Mouse (Mus musculus): ENCODE data around the gene Dennd1c.
A peak's percentile ranks its signal among the peaks of the same experiment; 100 is the strongest.

Dennd1c gene

GRCm38 (mm10) chr17:57047406-57047805 lies 30.9 kb downstream of the Dennd1c start:
- no peak for DNase-seq (ENCODE audit: low read depth)

- DNase-seq (ENCODE audit: low read depth): no peak
Measured at GRCm38 (mm10) chr17:57041554-57041953, 36.8 kb downstream of the Dennd1c start, which contains the start of gene Slc25a41. TSS of gene Slc25a41 (minus strand) at chr17:57041654.

GRCm38 (mm10) chr17:57038978-57039377 lies 39.3 kb downstream of the Dennd1c start:
- no peak for DNase-seq (ENCODE audit: low read depth)

GRCm38 (mm10) chr17:57032854-57033253 lies 45.5 kb downstream of the Dennd1c start:
- no peak for DNase-seq (ENCODE audit: low read depth)

GRCm38 (mm10) chr17:57031661-57032420 lies 46.5 kb downstream of the Dennd1c start:
- DNase-seq (ENCODE audit: low read depth): peak; percentile 100

- peak; percentile 53 for DNase-seq (ENCODE audit: low read depth)
Measured at GRCm38 (mm10) chr17:57030931-57031660, 47.2 kb downstream of the Dennd1c start, which contains the start of gene Khsrp. TSS of gene Khsrp (minus strand) at chr17:57031522.

- no peak for DNase-seq (ENCODE audit: low read depth)
Measured at GRCm38 (mm10) chr17:57029691-57030090, 48.6 kb downstream of the Dennd1c start.

GRCm38 (mm10) chr17:57027471-57027870 lies 50.8 kb downstream of the Dennd1c start:
- no peak for DNase-seq (ENCODE audit: low read depth)

- DNase-seq (ENCODE audit: low read depth): no peak
Measured at GRCm38 (mm10) chr17:57020960-57021359, 57.4 kb downstream of the Dennd1c start.

GRCm38 (mm10) chr17:57019693-57020092 lies 58.6 kb downstream of the Dennd1c start:
- no peak for DNase-seq (ENCODE audit: low read depth)
